Mouse (Mus musculus) olfactory bulb, adult 2 months (tissue): Measurements from ENCODE around the gene Lrp6.

Experiments
- CTCF ChIP-seq: fragments of 200-500 bp; IDR thresholded peaks from 2 replicates; pipeline ENCODE4 v1.5.1; 2012; ENCODE audit warnings: low read depth, mild to moderate bottlenecking, low read length, moderate library complexity; ENCODE audit not compliant: insufficient read depth
- POLR2A ChIP-seq: fragments of 200-500 bp; IDR thresholded peaks from 2 replicates; pipeline ENCODE4 v1.6.1; 2012; ENCODE audit warnings: mild to moderate bottlenecking, low read depth, low read length, moderate library complexity; ENCODE audit not compliant: insufficient read depth

GRCm38 (mm10) chr6:134518450-134518849, 48.3 kb downstream of the Lrp6 start:
- TF ChIP-seq CTCF = no peak
- no peak for TF ChIP-seq POLR2A
